Mouse (Mus musculus): Measurements from ENCODE around the gene Spib. TPM values are rescaled to one million over a fixed set of nuclear protein-coding genes. Genes with fewer than 3 reads are reported as not detected.

The Spib gene
- total and polyA plus RNA-seq, 2 experiments from 2014 or later = 0.05 TPM; not detected in 1

- H3K36me3 ChIP-seq (ENCODE audit: insufficient read depth, low read length) = peaks cover 10% of the 10 kb centered on the region
- H3K27ac ChIP-seq = no peak overlapping the region
- no peak overlapping the region for H3K4me2 ChIP-seq (ENCODE audit: low read depth, low read length)
- TF ChIP-seq CTCF (IDR thresholded peaks at IDR 0.05; ENCODE audit: low read depth) = no peak
- no peaks in the 10 kb centered on the region for H3K9me3 ChIP-seq (ENCODE audit: low read length)
- H3K4me3 ChIP-seq (ENCODE audit: low read length) = no peak overlapping the region
- no peaks in the 10 kb centered on the region for H3K27me3 ChIP-seq (ENCODE audit: insufficient read depth, low read length)
- DNase-seq (ENCODE audit: low spot score) (no peak), ATAC-seq (no peak)
- H3K9ac ChIP-seq (replicated peaks; ENCODE audit: low read length) = no peak overlapping the region
- WGBS = 91% methylated on average over 11 of the region's 11 CpGs
- H3K4me1 ChIP-seq (ENCODE audit: insufficient read depth, low read length) = 0 out of 2 replicates have a peak, but pooled peaks cover under 1% of the 10 kb centered on the region
These were observed 10.7 kb upstream of the Spib start for GRCm38 (mm10) chr7:44542555-44542954.

- Histone ChIP-seq H3K4me3 (ENCODE audit: low read length) (no peak overlapping the region), H3K27me3 (ENCODE audit: insufficient read depth, low read length) (no peaks in the 10 kb centered on the region), H3K36me3 (ENCODE audit: insufficient read depth, low read length) (peaks cover 10% of the 10 kb centered on the region), H3K4me1 (ENCODE audit: insufficient read depth, low read length) (no peaks in the 10 kb centered on the region), H3K27ac (no peak overlapping the region), H3K4me2 (ENCODE audit: low read depth, low read length) (no peak overlapping the region), H3K9me3 (ENCODE audit: low read length) (no peaks in the 10 kb centered on the region), H3K9ac (replicated peaks; ENCODE audit: low read length) (no peak overlapping the region)
- 94% methylated on average over 41 of the region's 41 CpGs for WGBS
- DNase-seq (ENCODE audit: low spot score) (no peak), ATAC-seq (no peak)
- TF ChIP-seq CTCF (IDR thresholded peaks at IDR 0.05; ENCODE audit: low read depth) = no peak
These were observed 7.1 kb upstream of the Spib start for GRCm38 (mm10) chr7:44538756-44539624.

GRCm38 (mm10) chr7:44537496-44537895 lies 5.6 kb upstream of the Spib start:
- Histone ChIP-seq H3K4me3 (ENCODE audit: low read length) (no peak overlapping the region), H3K4me2 (ENCODE audit: low read depth, low read length) (no peak overlapping the region), H3K9ac (replicated peaks; ENCODE audit: low read length) (no peak overlapping the region), H3K27me3 (ENCODE audit: insufficient read depth, low read length) (no peaks in the 10 kb centered on the region), H3K27ac (no peak overlapping the region), H3K36me3 (ENCODE audit: insufficient read depth, low read length) (peaks cover 10% of the 10 kb centered on the region), H3K4me1 (ENCODE audit: insufficient read depth, low read length) (no peaks in the 10 kb centered on the region), H3K9me3 (ENCODE audit: low read length) (no peaks in the 10 kb centered on the region)
- 74% methylated on average over 13 of the region's 13 CpGs for WGBS
- TF ChIP-seq CTCF (IDR thresholded peaks at IDR 0.05; ENCODE audit: low read depth) = no peak
- no peak for DNase-seq (ENCODE audit: low spot score)
- no peak for ATAC-seq

GRCm38 (mm10) chr7:44537009-44537408 lies 5.1 kb upstream of the Spib start:
- WGBS = 71% methylated on average over 7 of the region's 7 CpGs
- Histone ChIP-seq H3K9me3 (ENCODE audit: low read length) (no peaks in the 10 kb centered on the region), H3K36me3 (ENCODE audit: insufficient read depth, low read length) (peaks cover 10% of the 10 kb centered on the region), H3K4me2 (ENCODE audit: low read depth, low read length) (no peak overlapping the region), H3K27me3 (ENCODE audit: insufficient read depth, low read length) (no peaks in the 10 kb centered on the region), H3K27ac (no peak overlapping the region), H3K9ac (replicated peaks; ENCODE audit: low read length) (no peak overlapping the region), H3K4me3 (ENCODE audit: low read length) (no peak overlapping the region), H3K4me1 (ENCODE audit: insufficient read depth, low read length) (no peaks in the 10 kb centered on the region)
- ATAC-seq (no peak), DNase-seq (ENCODE audit: low spot score) (no peak)
- TF ChIP-seq CTCF (IDR thresholded peaks at IDR 0.05; ENCODE audit: low read depth) = no peak

- no peak overlapping the region for H3K27ac ChIP-seq
- H3K27me3 ChIP-seq (ENCODE audit: insufficient read depth, low read length) = no peaks in the 10 kb centered on the region
- ATAC-seq (no peak), DNase-seq (ENCODE audit: low spot score) (peak; percentile 24)
- no peaks in the 10 kb centered on the region for H3K9me3 ChIP-seq (ENCODE audit: low read length)
- no peaks in the 10 kb centered on the region for H3K4me1 ChIP-seq (ENCODE audit: insufficient read depth, low read length)
- H3K9ac ChIP-seq (replicated peaks; ENCODE audit: low read length) = no peak overlapping the region
- 65% methylated on average over 6 of the region's 6 CpGs for WGBS
- no peak for TF ChIP-seq CTCF (IDR thresholded peaks at IDR 0.05; ENCODE audit: low read depth)
- H3K4me2 ChIP-seq (ENCODE audit: low read depth, low read length) = no peak overlapping the region
- H3K36me3 ChIP-seq (ENCODE audit: insufficient read depth, low read length) = peaks cover 10% of the 10 kb centered on the region
- no peak overlapping the region for H3K4me3 ChIP-seq (ENCODE audit: low read length)
These were observed 4.7 kb upstream of the Spib start for GRCm38 (mm10) chr7:44536590-44536968.

- Histone ChIP-seq H3K4me3 (ENCODE audit: low read length) (no peak overlapping the region), H3K4me1 (ENCODE audit: insufficient read depth, low read length) (no peaks in the 10 kb centered on the region), H3K9ac (replicated peaks; ENCODE audit: low read length) (no peak overlapping the region), H3K9me3 (ENCODE audit: low read length) (no peaks in the 10 kb centered on the region), H3K4me2 (ENCODE audit: low read depth, low read length) (no peak overlapping the region), H3K27me3 (ENCODE audit: insufficient read depth, low read length) (no peaks in the 10 kb centered on the region), H3K36me3 (ENCODE audit: insufficient read depth, low read length) (peaks cover 10% of the 10 kb centered on the region), H3K27ac (no peak overlapping the region)
- no peak for ATAC-seq
- 95% methylated on average over 27 of the region's 27 CpGs for WGBS
- DNase-seq (ENCODE audit: low spot score) = no peak
- no peak for TF ChIP-seq CTCF (IDR thresholded peaks at IDR 0.05; ENCODE audit: low read depth)
These were observed 4.1 kb upstream of the Spib start for GRCm38 (mm10) chr7:44535657-44536589.

Data from hindbrain, postnatal 0 days (tissue).